Mouse (Mus musculus): ENCODE results near the gene Dph2. TPM values are rescaled to one million over a fixed set of nuclear protein-coding genes. Genes with fewer than 3 reads are reported as not detected.

Gene Dph2
- polyA plus RNA-seq (2011; ENCODE audit: insufficient read depth, insufficient read length, low read depth, missing spikeins) = 7.4 and 8.0 TPM in 2 replicates

- Histone ChIP-seq H3K9ac (ENCODE audit: low read depth, poor library complexity, severe bottlenecking) (peak within 1 kb of the TSS; percentile 72), H3K36me3 (ENCODE audit: control insufficient read depth, insufficient read depth, low read length, poor library complexity, severe bottlenecking) (peaks cover 8% of the 10 kb centered on the region; the same call in 1 of the 2 replicates), H3K4me3 (ENCODE audit: low read depth, low read length) (peak within 1 kb of the TSS; percentile 79), H3K27me3 (ENCODE audit: control insufficient read depth, insufficient read depth, low read length, poor library complexity, severe bottlenecking) (no peaks in the 10 kb centered on the region), H3K4me1 (ENCODE audit: control insufficient read depth, insufficient read depth, low read length) (peaks cover 2% of the 10 kb centered on the region), H3K9me3 (replicated peaks; ENCODE audit: control insufficient read depth, insufficient read depth, low read length, poor library complexity, severe bottlenecking) (no peaks in the 10 kb centered on the region), H3K27ac (ENCODE audit: insufficient read depth, low read length) (no peak within 1 kb of the TSS)
- no peak for TF ChIP-seq EP300 (IDR thresholded peaks at IDR 0.05; ENCODE audit: insufficient read depth, low read depth, low read length)
- no peak for TF ChIP-seq POLR2A (IDR thresholded peaks at IDR 0.05; ENCODE audit: insufficient read depth, low read length)
- TF ChIP-seq CTCF (IDR thresholded peaks at IDR 0.05; ENCODE audit: low read depth, low read length) = no peak
Measured at GRCm38 (mm10) chr4:117891738-117892161, at the start of gene Dph2. TSS of gene Dph2 (minus strand) at chr4:117892032.

GRCm38 (mm10) chr4:117936964-117937363 is 45.1 kb upstream of the Dph2 start:
- H3K9me3 ChIP-seq (replicated peaks; ENCODE audit: control insufficient read depth, insufficient read depth, low read length, poor library complexity, severe bottlenecking) = no peaks in the 10 kb centered on the region
- no peak overlapping the region for H3K9ac ChIP-seq (ENCODE audit: low read depth, poor library complexity, severe bottlenecking)
- H3K36me3 ChIP-seq (ENCODE audit: control insufficient read depth, insufficient read depth, low read length, poor library complexity, severe bottlenecking) = peaks cover 3% of the 10 kb centered on the region; the same call in 1 of the 2 replicates
- no peak overlapping the region for H3K27ac ChIP-seq (ENCODE audit: insufficient read depth, low read length)
- no peak for TF ChIP-seq CTCF (IDR thresholded peaks at IDR 0.05; ENCODE audit: low read depth, low read length)
- TF ChIP-seq POLR2A (IDR thresholded peaks at IDR 0.05; ENCODE audit: insufficient read depth, low read length) = no peak
- TF ChIP-seq EP300 (IDR thresholded peaks at IDR 0.05; ENCODE audit: insufficient read depth, low read depth, low read length) = no peak
- no peak overlapping the region for H3K4me3 ChIP-seq (ENCODE audit: low read depth, low read length)
- H3K27me3 ChIP-seq (ENCODE audit: control insufficient read depth, insufficient read depth, low read length, poor library complexity, severe bottlenecking) = no peaks in the 10 kb centered on the region
- H3K4me1 ChIP-seq (ENCODE audit: control insufficient read depth, insufficient read depth, low read length) = no peaks in the 10 kb centered on the region

- Histone ChIP-seq H3K4me1 (ENCODE audit: control insufficient read depth, insufficient read depth, low read length) (no peaks in the 10 kb centered on the region), H3K36me3 (ENCODE audit: control insufficient read depth, insufficient read depth, low read length, poor library complexity, severe bottlenecking) (peaks cover 3% of the 10 kb centered on the region; the same call in 1 of the 2 replicates)
Measured at GRCm38 (mm10) chr4:117934081-117934480, 42.2 kb upstream of the Dph2 start.

GRCm38 (mm10) chr4:117933248-117933647 is 41.4 kb upstream of the Dph2 start:
- Histone ChIP-seq H3K9me3 (replicated peaks; ENCODE audit: control insufficient read depth, insufficient read depth, low read length, poor library complexity, severe bottlenecking) (no peaks in the 10 kb centered on the region), H3K9ac (ENCODE audit: low read depth, poor library complexity, severe bottlenecking) (no peak overlapping the region), H3K27ac (ENCODE audit: insufficient read depth, low read length) (no peak overlapping the region), H3K4me3 (ENCODE audit: low read depth, low read length) (no peak overlapping the region), H3K27me3 (ENCODE audit: control insufficient read depth, insufficient read depth, low read length, poor library complexity, severe bottlenecking) (no peaks in the 10 kb centered on the region), H3K4me1 (ENCODE audit: control insufficient read depth, insufficient read depth, low read length) (no peaks in the 10 kb centered on the region), H3K36me3 (ENCODE audit: control insufficient read depth, insufficient read depth, low read length, poor library complexity, severe bottlenecking) (peaks cover under 1% of the 10 kb centered on the region; the same call in 1 of the 2 replicates)
- TF ChIP-seq CTCF (IDR thresholded peaks at IDR 0.05; ENCODE audit: low read depth, low read length) (no peak), POLR2A (IDR thresholded peaks at IDR 0.05; ENCODE audit: insufficient read depth, low read length) (no peak), EP300 (IDR thresholded peaks at IDR 0.05; ENCODE audit: insufficient read depth, low read depth, low read length) (no peak)

More at GRCm38 (mm10) chr4:117934081-117934480, 42.2 kb upstream of the Dph2 start:
- Histone ChIP-seq H3K27me3 (ENCODE audit: control insufficient read depth, insufficient read depth, low read length, poor library complexity, severe bottlenecking) (no peaks in the 10 kb centered on the region), H3K4me3 (ENCODE audit: low read depth, low read length) (no peak overlapping the region), H3K9me3 (replicated peaks; ENCODE audit: control insufficient read depth, insufficient read depth, low read length, poor library complexity, severe bottlenecking) (no peaks in the 10 kb centered on the region), H3K27ac (ENCODE audit: insufficient read depth, low read length) (no peak overlapping the region), H3K9ac (ENCODE audit: low read depth, poor library complexity, severe bottlenecking) (no peak overlapping the region)
- no peak for TF ChIP-seq EP300 (IDR thresholded peaks at IDR 0.05; ENCODE audit: insufficient read depth, low read depth, low read length)
- TF ChIP-seq CTCF (IDR thresholded peaks at IDR 0.05; ENCODE audit: low read depth, low read length) = no peak
- no peak for TF ChIP-seq POLR2A (IDR thresholded peaks at IDR 0.05; ENCODE audit: insufficient read depth, low read length)

GRCm38 (mm10) chr4:117929391-117929881 is 37.6 kb upstream of the Dph2 start, which contains the start of gene Artn:
TSS of gene Artn (minus strand) at chr4:117929763.
- Histone ChIP-seq H3K9ac (ENCODE audit: low read depth, poor library complexity, severe bottlenecking) (peak within 1 kb of the TSS; percentile 71), H3K4me1 (ENCODE audit: control insufficient read depth, insufficient read depth, low read length) (no peaks in the 10 kb centered on the region), H3K4me3 (ENCODE audit: low read depth, low read length) (peak within 1 kb of the TSS; percentile 91), H3K27ac (ENCODE audit: insufficient read depth, low read length) (no peak within 1 kb of the TSS), H3K9me3 (replicated peaks; ENCODE audit: control insufficient read depth, insufficient read depth, low read length, poor library complexity, severe bottlenecking) (no peaks in the 10 kb centered on the region), H3K27me3 (ENCODE audit: control insufficient read depth, insufficient read depth, low read length, poor library complexity, severe bottlenecking) (no peaks in the 10 kb centered on the region; the same call in 1 of the 2 replicates), H3K36me3 (ENCODE audit: control insufficient read depth, insufficient read depth, low read length, poor library complexity, severe bottlenecking) (no peaks in the 10 kb centered on the region)
- TF ChIP-seq POLR2A (IDR thresholded peaks at IDR 0.05; ENCODE audit: insufficient read depth, low read length) (no peak), EP300 (IDR thresholded peaks at IDR 0.05; ENCODE audit: insufficient read depth, low read depth, low read length) (peak; percentile 18; the same call in 1 of the 2 replicates)

- no peak overlapping the region for H3K27ac ChIP-seq (ENCODE audit: insufficient read depth, low read length)
- no peaks in the 10 kb centered on the region for H3K4me1 ChIP-seq (ENCODE audit: control insufficient read depth, insufficient read depth, low read length)
- peak overlapping the region; percentile 91 for H3K4me3 ChIP-seq (ENCODE audit: low read depth, low read length)
- peak; percentile 50 for TF ChIP-seq CTCF (IDR thresholded peaks at IDR 0.05; ENCODE audit: low read depth, low read length)
- no peak for TF ChIP-seq EP300 (IDR thresholded peaks at IDR 0.05; ENCODE audit: insufficient read depth, low read depth, low read length)
- H3K9me3 ChIP-seq (replicated peaks; ENCODE audit: control insufficient read depth, insufficient read depth, low read length, poor library complexity, severe bottlenecking) = no peaks in the 10 kb centered on the region
- no peaks in the 10 kb centered on the region for H3K36me3 ChIP-seq (ENCODE audit: control insufficient read depth, insufficient read depth, low read length, poor library complexity, severe bottlenecking)
- H3K27me3 ChIP-seq (ENCODE audit: control insufficient read depth, insufficient read depth, low read length, poor library complexity, severe bottlenecking) = no peaks in the 10 kb centered on the region; the same call in 1 of the 2 replicates
- peak overlapping the region; percentile 71 for H3K9ac ChIP-seq (ENCODE audit: low read depth, poor library complexity, severe bottlenecking)
Measured at GRCm38 (mm10) chr4:117928699-117929241, 36.9 kb upstream of the Dph2 start.

All from ES-Bruce4 (cell line).